Mouse (Mus musculus) ES-Bruce4 (cell line): Measurements from ENCODE around the gene Iqgap3.
A peak's percentile ranks its signal among the peaks of the same experiment; 100 is the strongest.

Experiments used
- CTCF ChIP-seq: IDR thresholded peaks from one replicate; pipeline ENCODE4 v1.8.1; 2011; ENCODE audit warnings: low read depth, low read length
- EP300 ChIP-seq: IDR thresholded peaks from 2 replicates; pipeline ENCODE4 v1.6.1; 2011; ENCODE audit warnings: low read depth, low read length; ENCODE audit not compliant: insufficient read depth
- POLR2A ChIP-seq: IDR thresholded peaks from one replicate; pipeline ENCODE4 v1.8.1; 2011; ENCODE audit warnings: low read length; ENCODE audit not compliant: insufficient read depth

- TF ChIP-seq POLR2A (no peak), CTCF (no peak), EP300 (peak; percentile 72; the same call in 1 of the 2 replicates)
These were observed 56.8 kb downstream of the Iqgap3 start for GRCm38 (mm10) chr3:88138336-88139242.
